Mouse (Mus musculus) embryonic stem cell, embryonic (primary cell): ENCODE measurements around the gene Hmg20b.

Source experiments
- CTCF ChIA-PET, 4 experiments: fragments of 300-600 bp in 2 of 4; fragments of 350-600 bp in 2 of 4; sonication (Branson Sonifier 250); formaldehyde crosslinking; loops; one replicate each; lab custom pipeline; 2022; ENCODE audit warnings: inconsistent platforms in 2 of 4; lab: Charles Lee
- POLR2A ChIA-PET, 4 experiments: fragments of 300-600 bp in 2 of 4; fragments of 350-600 bp in 2 of 4; sonication (Branson Sonifier 250); formaldehyde crosslinking; loops; one replicate each; lab custom pipeline; 2022; ENCODE audit warnings: antibody characterized with exemption in 4 of 4, inconsistent platforms in 1 of 4; lab: Charles Lee

The Hmg20b gene

DNA sequence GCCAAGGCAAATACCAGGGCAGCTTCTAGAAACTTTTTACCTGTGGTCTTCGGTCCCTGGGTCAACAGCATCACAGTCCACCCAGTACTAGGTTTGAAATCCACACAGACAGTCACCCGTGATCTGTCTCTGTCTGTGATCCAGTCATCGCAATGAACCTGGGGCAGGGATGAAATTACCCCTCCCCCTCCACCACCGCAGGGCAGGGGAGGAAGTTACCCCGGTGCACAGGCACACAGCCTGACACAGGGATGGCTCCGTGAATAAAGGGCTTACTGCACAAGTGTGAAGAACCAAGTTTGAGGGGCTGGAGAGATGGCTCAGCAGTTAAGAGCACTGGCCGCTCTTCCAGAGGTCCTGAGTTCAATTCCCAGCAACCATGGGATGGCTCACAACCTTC, 46.5 kb downstream of the Hmg20b start:
- CTCF ChIA-PET, result interaction anchor here in 3 of 4 experiments (2.7 to 8.6 kb wide), 4 partner anchors 11 to 17 kb away, joined by 20 to 263 read pairs (median 66); partner anchors contain the start of genes Pip5k1c (in 2 of the 3), Tjp3 (in 2 of the 3) and Cactin (in 1 of the 3)
- POLR2A ChIA-PET, result interaction anchor here (0.6 to 8.6 kb wide), 13 partner anchors 9 to 246 kb away, joined by 3 to 79 read pairs (median 7); partner anchors contain the start of genes Pip5k1c (in 3 of the 4), Cactin (in 2 of the 4) and Tjp3 (in 2 of the 4)

DNA sequence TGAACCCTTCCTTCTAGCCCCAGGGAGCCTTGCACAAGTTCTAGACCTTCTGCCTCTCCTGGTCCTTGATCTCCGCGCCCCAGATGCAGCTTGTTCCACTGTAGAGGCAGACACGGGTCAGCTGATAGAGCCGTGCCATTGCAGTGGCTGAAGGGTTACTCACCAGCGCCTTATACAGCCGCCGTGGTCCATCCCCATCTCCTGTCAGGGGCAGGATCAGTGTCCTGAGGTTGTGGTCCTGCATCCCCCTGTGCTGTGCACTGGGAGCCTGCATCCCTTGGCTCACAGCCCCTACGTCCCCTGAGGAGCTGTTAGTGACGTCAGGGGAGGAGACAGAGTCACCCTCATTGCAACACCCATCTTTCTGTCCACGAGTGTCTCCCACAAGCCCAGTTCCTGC, 47.0 kb downstream of the Hmg20b start:
- ChIA-PET POLR2A (interaction anchor here (0.6 to 8.6 kb wide), 14 partner anchors 8 to 247 kb away, joined by 3 to 79 read pairs (median 4); partner anchors contain the start of genes Cactin (in 3 of the 4), Pip5k1c (in 2 of the 4) and Tjp3 (in 2 of the 4)), CTCF (interaction anchor here in 3 of 4 experiments (0.6 to 8.6 kb wide), 6 partner anchors 11 to 247 kb away, joined by 3 to 263 read pairs (median 16); partner anchors contain the start of genes Pip5k1c (in 3 of the 3) and Tjp3 (in 2 of the 3))

GRCm38 (mm10) chr10:81302781-81303218, 47.5 kb downstream of the Hmg20b start:
- ChIA-PET CTCF (interaction anchor here in 3 of 4 experiments (0.6 to 8.6 kb wide), 10 partner anchors 10 to 247 kb away, joined by 3 to 263 read pairs (median 6); partner anchors contain the start of genes Pip5k1c (in 3 of the 3), Tjp3 (in 2 of the 3) and Cactin (in 1 of the 3)), POLR2A (interaction anchor here in 3 of 4 experiments (0.6 to 8.6 kb wide), 16 partner anchors 8 to 875 kb away, joined by 3 to 79 read pairs (median 4); partner anchors contain the start of genes Cactin (in 3 of the 3), Pip5k1c (in 2 of the 3) and Tjp3 (in 2 of the 3))

- ChIA-PET POLR2A (interaction anchor here in 3 of 4 experiments (0.6 to 8.6 kb wide), 15 partner anchors 9 to 876 kb away, joined by 3 to 79 read pairs (median 3); partner anchors contain the start of genes Cactin (in 3 of the 3), Pip5k1c (in 2 of the 3) and Tjp3 (in 2 of the 3)), CTCF (interaction anchor here in 3 of 4 experiments (0.6 to 8.6 kb wide), 9 partner anchors 10 to 99 kb away, joined by 3 to 263 read pairs (median 10); partner anchors contain the start of genes Pip5k1c (in 3 of the 3), Tjp3 (in 2 of the 3) and Cactin (in 1 of the 3))
These were observed 48.0 kb downstream of the Hmg20b start for GRCm38 (mm10) chr10:81302288-81302687.

GRCm38 (mm10) chr10:81301321-81301720, 49.0 kb downstream of the Hmg20b start:
- CTCF ChIA-PET, result interaction anchor here in 3 of 4 experiments (1.8 to 8.6 kb wide), 4 partner anchors 9 to 16 kb away, joined by 10 to 263 read pairs (median 62); partner anchors contain the start of genes Pip5k1c (in 3 of the 3) and Tjp3 (in 2 of the 3)
- POLR2A ChIA-PET, result interaction anchor here in 2 of 4 experiments (1.0 to 8.6 kb wide), 4 partner anchors 9 to 20 kb away, joined by 3 to 79 read pairs (median 6); partner anchors contain the start of genes Pip5k1c (in 2 of the 2), Cactin (in 1 of the 2) and Tjp3 (in 1 of the 2)

DNA sequence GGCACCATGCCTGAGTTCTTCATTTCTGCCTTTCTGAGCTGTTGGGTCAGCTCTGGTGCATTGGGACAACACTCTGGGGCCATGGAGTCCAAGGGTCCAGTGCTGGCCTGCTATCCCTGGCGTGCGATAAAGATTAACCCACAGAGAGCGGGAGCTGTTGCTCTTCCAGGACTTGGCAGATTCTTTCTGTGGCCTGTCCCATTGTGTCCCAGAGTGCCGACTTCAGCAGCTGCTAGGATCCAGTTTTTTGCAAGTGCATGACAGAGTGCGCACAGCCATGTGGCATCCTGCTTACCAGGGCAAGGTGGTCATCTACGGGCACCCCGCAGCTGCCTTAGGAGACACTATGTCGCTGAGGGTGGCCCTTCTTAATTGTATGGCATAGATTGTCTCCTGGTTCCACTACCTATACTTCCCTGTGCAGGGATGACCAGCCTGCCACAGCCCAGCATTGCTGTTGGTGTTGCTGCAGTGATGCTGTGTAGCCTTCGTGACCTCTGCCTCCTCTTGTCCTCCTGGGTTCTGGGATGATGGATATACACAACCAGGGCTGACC, 49.9 kb downstream of the Hmg20b start:
- POLR2A ChIA-PET, result interaction anchor here in 2 of 4 experiments (0.7 to 8.6 kb wide), 6 partner anchors 8 to 371 kb away, joined by 3 to 79 read pairs (median 3); partner anchors contain the start of genes Pip5k1c (in 2 of the 2), Cactin (in 1 of the 2), Gadd45b (in 1 of the 2) and Tjp3 (in 1 of the 2)
- CTCF ChIA-PET, result interaction anchor here in 2 of 4 experiments (0.5 to 8.6 kb wide), 3 partner anchors 8 to 419 kb away, joined by 3 to 263 read pairs (median 112); partner anchors contain the start of genes Pip5k1c (in 2 of the 2) and Tjp3 (in 2 of the 2)

GRCm38 (mm10) chr10:81299585-81300351, 50.5 kb downstream of the Hmg20b start:
- POLR2A ChIA-PET, result interaction anchor here in 2 of 4 experiments (0.9 to 8.6 kb wide), 5 partner anchors 8 to 47 kb away, joined by 3 to 79 read pairs (median 31); partner anchors contain the start of genes Cactin (in 1 of the 2), Pip5k1c (in 1 of the 2) and Tjp3 (in 1 of the 2)
- CTCF ChIA-PET, result interaction anchor here in 1 of 4 experiments (8.6 kb wide), 1 partner anchor 9 kb away, joined by 112 read pairs; the partner anchor contains the start of genes Pip5k1c and Tjp3

- ChIA-PET CTCF (interaction anchor here in 3 of 4 experiments (0.6 to 3.0 kb wide), 10 partner anchors 9 to 175 kb away, joined by 3 to 21 read pairs (median 6); no protein-coding TSS in a partner anchor), POLR2A (interaction anchor here in 3 of 4 experiments (0.7 to 4.8 kb wide), 15 partner anchors 10 to 209 kb away, joined by 3 to 35 read pairs (median 3); partner anchors contain the start of gene Cactin (in 2 of the 3))
These were observed 51.7 kb downstream of the Hmg20b start for GRCm38 (mm10) chr10:81298369-81299100.

GRCm38 (mm10) chr10:81297845-81298244, 52.4 kb downstream of the Hmg20b start:
- ChIA-PET POLR2A (interaction anchor here in 3 of 4 experiments (0.7 to 8.2 kb wide), 24 partner anchors 9 to 210 kb away, joined by 3 to 85 read pairs (median 4); partner anchors contain the start of gene Cactin (in 3 of the 3)), CTCF (interaction anchor here in 3 of 4 experiments (0.6 to 10.3 kb wide), 14 partner anchors 7 to 255 kb away, joined by 3 to 263 read pairs (median 6); no protein-coding TSS in a partner anchor)

DNA sequence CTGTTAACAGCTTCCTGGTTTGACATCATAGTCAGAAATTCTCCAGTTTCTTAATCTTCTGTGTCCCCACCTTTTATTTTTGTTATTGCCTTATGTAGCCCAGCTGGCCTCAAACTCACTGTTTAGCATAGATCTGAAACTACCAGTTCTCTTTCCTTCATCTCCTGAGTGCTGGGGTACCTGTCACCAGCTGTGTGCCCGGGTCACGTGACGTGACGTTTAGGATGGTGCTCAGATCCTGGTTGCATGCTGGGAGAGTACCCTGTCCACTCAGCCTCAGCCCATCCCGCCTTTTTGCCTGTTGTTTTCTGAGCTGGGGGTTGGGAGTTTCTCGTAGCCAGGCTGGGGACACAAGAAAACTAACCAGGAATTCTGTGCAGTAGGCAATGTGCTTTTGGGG, 53.0 kb downstream of the Hmg20b start:
- ChIA-PET CTCF (interaction anchor here in 3 of 4 experiments (0.6 to 10.3 kb wide), 14 partner anchors 7 to 279 kb away, joined by 3 to 263 read pairs (median 8); no protein-coding TSS in a partner anchor), POLR2A (interaction anchor here in 3 of 4 experiments (0.7 to 8.2 kb wide), 27 partner anchors 11 to 368 kb away, joined by 3 to 85 read pairs (median 4); partner anchors contain the start of gene Cactin (in 3 of the 3))
